Mouse (Mus musculus) embryonic fibroblast, embryonic 13.5 days (primary cell): ENCODE data around the gene 2010003K11Rik.

Source experiments
- CTCF ChIP-seq: IDR thresholded peaks from 2 replicates; pipeline ENCODE4 v1.5.1; 2011; ENCODE audit warnings: mild to moderate bottlenecking, control low read depth, low read length, moderate library complexity, borderline replicate concordance; ENCODE audit not compliant: insufficient read depth
- POLR2A ChIP-seq: IDR thresholded peaks from 2 replicates; pipeline ENCODE4 v1.6.1; 2011; ENCODE audit warnings: low read depth, mild to moderate bottlenecking, control low read depth, low read length, moderate library complexity

DNA sequence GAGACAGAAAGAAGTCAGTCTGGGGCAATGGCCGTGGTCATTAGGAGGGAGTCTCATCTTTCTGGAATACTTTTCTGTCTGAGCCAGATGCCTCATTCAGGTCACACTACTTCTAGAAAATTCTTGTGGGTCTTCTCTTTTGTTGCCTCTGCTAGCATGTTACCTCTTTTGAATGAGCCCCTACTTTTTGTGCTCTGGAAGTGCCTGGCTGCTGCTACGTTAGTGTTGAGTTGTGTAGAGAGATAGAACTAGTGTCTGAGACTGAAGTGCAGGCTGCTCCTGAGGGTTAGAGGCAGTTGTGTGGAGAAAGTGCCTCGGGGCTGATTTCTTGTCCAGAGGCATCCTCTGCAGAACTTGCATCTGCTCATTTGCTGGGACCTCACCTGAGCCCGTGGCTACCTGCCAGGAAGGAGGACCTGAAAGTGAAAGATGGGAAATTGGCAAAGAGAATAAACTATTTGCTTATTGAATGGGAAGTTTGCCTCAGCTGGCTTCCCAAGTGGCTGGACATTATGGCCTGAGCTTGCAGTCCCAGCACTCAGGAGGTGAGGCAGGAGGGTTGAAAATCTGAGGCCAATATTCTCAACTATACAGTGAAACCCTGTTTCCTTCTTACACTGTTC, 15.0 kb upstream of the 2010003K11Rik start:
- TF ChIP-seq POLR2A (no peak), CTCF (no peak)
